Mouse (Mus musculus) G1E (cell line): ENCODE results near the gene Rbm15.

Source experiments
- CTCF ChIP-seq: IDR thresholded peaks from 2 replicates; pipeline ENCODE4 v1.5.1; 2012; ENCODE audit warnings: low read depth, low read length, inconsistent platforms, mixed read lengths
- GATA1 ChIP-seq: IDR thresholded peaks from 2 replicates; pipeline ENCODE4 v1.6.1; 2012; ENCODE audit warnings: borderline replicate concordance, low read length, inconsistent platforms, mixed read lengths

DNA sequence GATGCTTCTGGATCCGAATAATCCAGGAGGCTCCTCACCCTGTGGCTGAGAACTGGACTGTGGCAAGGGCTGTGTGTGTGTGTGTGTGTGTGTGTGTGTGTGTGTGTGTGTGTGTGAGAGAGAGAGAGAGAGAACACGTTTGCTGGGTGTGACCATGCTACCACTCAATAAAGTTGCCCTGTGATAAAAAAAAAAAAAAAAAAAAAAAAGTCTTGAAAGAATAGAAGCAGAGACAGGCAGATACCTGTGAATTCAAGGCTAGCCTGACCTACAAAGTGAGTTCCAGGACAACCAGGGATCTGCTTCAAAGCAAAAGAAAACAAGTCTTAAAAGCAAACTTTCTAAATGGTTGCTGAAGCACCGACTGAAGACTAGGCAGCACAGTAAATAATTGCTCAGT lies 10.5 kb upstream of the Rbm15 start:
- TF ChIP-seq CTCF = no peak
- TF ChIP-seq GATA1 = no peak
